Mouse (Mus musculus) olfactory bulb, adult 2 months (tissue): Measurements from ENCODE around the gene Trpm5.

ENCODE experiments used
- CTCF ChIP-seq: fragments of 200-500 bp; IDR thresholded peaks from 2 replicates; pipeline ENCODE4 v1.5.1; 2012; ENCODE audit warnings: low read depth, mild to moderate bottlenecking, low read length, moderate library complexity; ENCODE audit not compliant: insufficient read depth
- POLR2A ChIP-seq: fragments of 200-500 bp; IDR thresholded peaks from 2 replicates; pipeline ENCODE4 v1.6.1; 2012; ENCODE audit warnings: mild to moderate bottlenecking, low read depth, low read length, moderate library complexity; ENCODE audit not compliant: insufficient read depth

- TF ChIP-seq POLR2A, result no peak
- TF ChIP-seq CTCF, result no peak
Observed at GRCm38 (mm10) chr7:143109696-143110095, 15.3 kb upstream of the Trpm5 start.
